Mouse (Mus musculus) large intestine, adult 2 months (tissue): ENCODE results near the gene Gtf2h3. TPM values are rescaled to one million over a fixed set of nuclear protein-coding genes. Genes with fewer than 3 reads are reported as not detected.
A peak's percentile ranks its signal among the peaks of the same experiment; 100 is the strongest.
"Not testable (repeated sequence)": the region's sequence is repeated elsewhere in the genome, so short reads cannot be mapped to it uniquely, and the experiment has no call there.

Source experiments
- DNase-seq: peaks from one replicate; pipeline ENCODE4 v3.0.0-alpha.2; 2012; ENCODE audit warnings: low read depth, low spot score
- WGBS: fragments of 180-500 bp; shearing (Covaris S2); methylation state at CpG from one replicate; pipeline ENCODE4 v1.1.7; 2018; 5-methylcytosine and 5-hydroxymethylcytosine counted together
- polyA plus RNA-seq: library from polyadenylated mRNA; depleted of rRNA; stranded (reverse); fragments of >200 nt; gene quantifications from 2 replicates; pipeline ENCODE4 v1.2.3, GENCODE M21; 2012; rRNA removed

The Gtf2h3 gene
- polyA plus RNA-seq: 38.3 and 40.0 TPM in 2 replicates

DNA sequence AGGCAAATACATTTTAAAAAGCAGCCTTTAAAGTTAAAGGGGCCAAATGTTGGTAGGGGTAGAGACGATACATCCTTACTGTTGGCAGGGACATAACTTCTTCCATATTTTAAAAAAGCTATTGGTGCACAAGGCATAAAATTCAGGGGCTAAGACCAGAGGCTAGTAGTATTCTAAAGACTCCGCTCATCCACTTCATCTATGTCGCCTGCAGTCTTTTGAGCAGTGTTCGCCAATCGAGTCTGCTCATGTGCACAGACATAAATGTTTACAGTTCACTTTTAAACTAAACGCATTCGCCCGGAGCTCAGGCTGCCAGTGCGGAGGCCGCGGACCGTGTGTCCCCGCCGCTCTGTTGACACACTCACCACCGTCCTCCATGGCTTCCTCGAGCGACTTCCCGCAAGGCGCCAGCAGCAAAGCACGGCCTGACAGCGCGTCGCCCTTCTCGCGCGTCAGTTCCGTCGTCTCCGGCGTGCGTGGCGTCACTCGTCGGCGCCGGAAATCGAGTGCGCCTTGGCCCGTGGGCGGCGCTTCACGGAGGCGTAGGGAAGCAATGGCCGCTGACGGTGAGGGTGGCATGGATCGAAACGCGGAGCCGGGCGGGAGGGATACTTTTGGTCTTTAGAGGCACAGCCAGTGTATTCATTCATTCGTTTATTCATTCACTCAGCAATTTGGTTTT lies at the start of gene Gtf2h3, which contains the start of gene Eif2b1:
TSS of gene Gtf2h3 (plus strand) at position 508 of the 685 bp plus-strand sequence.
TSS of gene Eif2b1 (minus strand) at position 499 of the 685 bp plus-strand sequence.
- DNase-seq: peak; percentile 80
- WGBS: 1% methylated on average over 51 of the region's 51 CpGs

GRCm38 (mm10) chr5:124529191-124529651 lies 49.7 kb upstream of the Gtf2h3 start:
- 56% methylated on average over 8 of the region's 8 CpGs for WGBS
- DNase-seq: no peak

DNA sequence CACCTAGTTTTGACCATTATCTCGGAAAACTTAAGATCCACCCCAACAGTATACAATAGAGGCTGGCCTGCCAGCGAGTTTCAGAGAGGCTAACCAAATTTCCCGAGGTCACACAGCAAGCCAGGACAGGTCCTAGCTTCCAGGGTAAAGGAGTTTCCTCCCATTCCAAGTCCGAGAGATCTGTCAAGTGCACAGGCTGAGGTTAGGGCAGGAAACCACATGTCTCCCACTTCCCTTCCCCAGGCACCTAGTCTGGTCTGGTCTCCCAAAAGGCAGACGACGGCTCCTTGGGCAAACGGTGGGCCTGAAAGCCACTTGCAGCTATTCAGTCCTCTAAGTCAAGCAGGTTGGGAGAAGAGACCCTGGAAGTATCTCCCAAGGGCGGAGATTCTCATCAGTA lies 49.2 kb upstream of the Gtf2h3 start:
- no peak for DNase-seq
- 62% methylated on average over 8 of the region's 8 CpGs for WGBS

DNA sequence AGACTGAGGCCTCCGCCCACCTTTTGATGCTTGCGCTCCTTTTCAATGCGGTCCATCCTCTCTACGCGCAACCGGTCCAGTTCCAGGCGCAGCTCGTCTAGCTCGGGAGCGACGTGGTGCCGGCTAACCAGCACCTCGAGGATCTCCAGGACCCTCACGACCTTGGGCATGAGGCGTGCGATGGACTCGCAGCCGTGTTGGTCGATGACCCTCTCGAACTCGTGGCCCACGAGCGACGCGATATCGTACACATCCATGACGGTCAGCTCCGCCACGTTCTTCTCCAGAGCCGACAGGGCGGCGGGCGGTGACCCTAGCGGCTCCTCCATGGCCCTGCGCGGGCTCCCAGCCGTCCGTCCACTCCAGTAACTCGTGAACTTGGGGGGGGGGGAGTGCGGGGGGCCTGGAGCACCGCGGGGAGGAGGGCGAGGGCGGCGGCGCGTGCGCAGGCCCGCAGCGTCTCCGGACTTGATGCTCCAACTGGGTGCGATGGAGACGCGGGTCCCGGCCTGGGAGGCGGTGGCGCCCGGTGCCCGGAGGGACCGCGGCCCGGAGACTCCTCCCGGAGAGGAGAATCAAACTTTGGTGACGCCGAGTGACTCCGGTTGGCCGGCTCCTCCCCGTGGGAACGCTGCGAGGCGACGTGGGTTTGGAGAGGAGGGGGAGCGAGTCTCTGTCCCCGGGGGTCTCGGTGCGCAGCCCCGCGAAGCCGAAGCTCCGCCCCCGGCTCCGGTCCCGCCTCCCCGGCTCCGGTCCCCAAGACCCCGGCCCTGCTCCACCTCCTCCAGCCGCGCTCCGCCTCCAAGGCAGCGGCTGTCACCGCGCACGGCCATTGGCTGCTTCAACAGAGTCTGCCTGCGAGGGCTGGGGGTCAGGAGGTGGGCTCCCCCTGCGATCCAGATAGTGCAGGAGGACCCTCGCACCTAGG lies 48.0 kb upstream of the Gtf2h3 start, which contains the start of gene Rilpl1:
TSS of gene Rilpl1 (minus strand) at position 737 of the 928 bp plus-strand sequence.
- DNase-seq: no peak
- 2% methylated on average over 94 of the region's 96 CpGs for WGBS

DNA sequence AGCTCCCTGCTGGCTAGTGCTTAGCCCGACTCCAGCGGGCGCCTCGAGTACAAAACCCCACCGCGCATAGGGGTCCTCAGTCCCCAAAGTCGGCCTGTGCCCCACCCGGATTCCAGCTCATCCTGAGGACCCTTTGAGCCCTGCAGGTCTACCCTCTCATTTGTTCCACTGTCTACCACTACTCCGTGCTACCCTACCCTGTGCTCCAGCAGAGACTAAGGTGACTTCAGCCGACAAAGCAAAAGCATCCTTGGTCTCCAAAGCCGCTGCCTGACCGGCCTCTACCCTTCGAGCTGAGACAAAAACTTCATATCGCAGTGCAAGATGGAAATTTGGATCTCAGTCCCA lies 47.4 kb upstream of the Gtf2h3 start:
- no peak for DNase-seq
- WGBS: 20% methylated on average over 14 of the region's 14 CpGs

- no peak for DNase-seq
- 57% methylated on average over 7 of the region's 7 CpGs for WGBS
Measured at GRCm38 (mm10) chr5:124532451-124532850, 46.5 kb upstream of the Gtf2h3 start.

- DNase-seq: no peak
- 65% methylated on average over 5 of the region's 5 CpGs for WGBS
Measured at GRCm38 (mm10) chr5:124535016-124535415, 43.9 kb upstream of the Gtf2h3 start.

DNA sequence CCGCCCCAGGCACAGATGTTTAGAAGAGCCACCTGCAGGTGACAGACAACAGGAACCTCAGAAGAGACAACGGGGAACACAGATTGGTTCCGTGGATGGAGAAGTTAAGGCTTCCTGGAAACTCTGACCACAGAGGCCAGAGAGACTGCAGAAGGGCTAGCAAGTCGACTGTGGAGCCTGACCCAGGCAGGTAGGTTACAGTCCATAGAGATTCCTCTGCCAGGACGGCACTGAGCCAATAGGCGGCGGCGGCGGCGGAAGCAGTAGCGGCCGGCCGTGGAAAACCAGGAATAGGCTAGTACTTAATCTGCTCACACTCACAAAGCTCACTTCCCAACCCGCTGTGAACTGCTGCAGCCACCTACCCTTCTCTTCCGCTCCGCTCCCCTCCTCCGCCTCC lies 42.2 kb upstream of the Gtf2h3 start:
- 7% methylated on average over 17 of the region's 17 CpGs for WGBS
- no peak for DNase-seq

- DNase-seq: no peak
- 75% methylated on average over 16 of the region's 16 CpGs for WGBS
Measured at GRCm38 (mm10) chr5:124538813-124539792, 39.8 kb upstream of the Gtf2h3 start.

GRCm38 (mm10) chr5:124539905-124540304 lies 39.0 kb upstream of the Gtf2h3 start:
- no peak for DNase-seq
- 73% methylated on average over 4 of the region's 4 CpGs for WGBS

DNA sequence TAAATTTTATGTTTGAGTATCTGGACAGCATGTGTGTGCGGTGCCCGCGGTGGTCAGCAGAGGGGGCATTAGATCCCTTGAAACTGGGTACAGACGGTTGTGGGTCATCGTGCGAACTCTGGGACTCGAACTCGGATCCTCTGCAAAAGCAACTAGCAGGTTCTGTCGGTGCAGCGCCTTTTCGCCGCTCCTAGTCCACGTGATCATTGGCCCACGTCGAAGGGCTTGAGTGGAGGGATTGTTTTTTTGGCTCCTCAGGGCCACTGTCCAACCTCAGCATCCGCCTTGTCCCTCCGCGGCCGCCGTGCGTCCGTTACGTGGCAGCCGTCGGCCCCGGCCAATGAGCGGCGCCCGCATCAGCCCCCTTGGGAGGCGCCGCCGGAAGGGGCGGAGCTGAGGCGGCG lies 38.6 kb upstream of the Gtf2h3 start, which contains the start of gene Tmed2:
TSS of gene Tmed2 (plus strand) at position 313 of the 404 bp plus-strand sequence.
- peak; percentile 79 for DNase-seq
- under 1% methylated on average over 35 of the region's 35 CpGs for WGBS

DNA sequence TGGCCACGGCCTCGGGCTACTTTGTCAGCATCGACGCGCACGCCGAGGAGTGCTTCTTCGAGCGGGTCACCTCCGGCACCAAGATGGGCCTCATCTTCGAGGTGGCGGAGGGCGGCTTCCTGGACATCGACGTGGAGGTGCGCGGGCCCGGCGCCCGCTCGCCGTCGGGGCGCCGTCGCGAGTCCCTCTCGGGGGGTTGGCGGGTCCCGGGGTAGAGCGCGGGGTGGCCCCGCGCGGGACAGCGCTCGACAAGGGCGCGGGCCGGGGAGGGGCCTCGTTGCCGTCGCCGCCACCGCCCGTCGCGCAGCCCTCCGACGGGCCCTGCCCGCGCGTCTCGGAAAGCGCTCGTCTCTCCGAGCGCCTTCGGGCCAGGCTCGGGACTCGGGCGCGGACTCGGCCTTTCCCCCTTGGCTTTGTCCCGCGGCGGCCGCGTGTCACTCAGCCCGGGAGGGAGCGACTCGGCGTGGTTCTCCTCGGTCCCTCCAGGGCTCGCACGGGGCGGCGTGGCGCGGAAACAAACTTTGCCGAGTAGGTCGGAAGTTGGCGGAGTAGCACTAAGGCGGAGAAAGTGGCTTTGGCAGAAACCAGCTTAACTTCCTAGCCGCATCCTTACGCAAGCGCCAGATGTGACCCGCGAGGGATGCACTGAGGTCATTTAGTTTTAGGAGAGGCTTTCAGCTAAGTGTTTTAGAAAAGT lies 37.9 kb upstream of the Gtf2h3 start:
- WGBS: under 1% methylated on average over 80 of the region's 89 CpGs

DNA sequence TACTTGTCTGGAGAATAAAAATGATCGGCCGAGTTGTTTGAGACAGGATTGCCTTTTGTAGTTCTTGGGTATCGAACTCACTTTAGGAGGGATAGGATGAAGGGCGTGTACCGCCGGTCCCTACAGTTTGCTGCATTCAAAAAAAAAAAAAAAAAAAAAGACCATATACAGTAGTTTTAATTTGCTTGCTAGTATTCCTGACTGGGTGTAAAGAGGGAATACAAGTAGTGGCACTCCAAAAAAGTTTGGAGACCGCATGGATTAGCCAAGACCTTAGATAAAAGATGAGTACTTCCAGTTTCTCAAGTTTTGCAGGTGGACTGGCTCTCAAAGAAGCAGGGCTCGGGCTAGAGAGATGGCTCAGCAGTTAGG lies 37.4 kb upstream of the Gtf2h3 start:
- WGBS: 4% methylated on average over 8 of the region's 8 CpGs
- no peak for DNase-seq

More for the DNA sequence above, 37.9 kb upstream of the Gtf2h3 start:
- DNase-seq: no peak

DNA sequence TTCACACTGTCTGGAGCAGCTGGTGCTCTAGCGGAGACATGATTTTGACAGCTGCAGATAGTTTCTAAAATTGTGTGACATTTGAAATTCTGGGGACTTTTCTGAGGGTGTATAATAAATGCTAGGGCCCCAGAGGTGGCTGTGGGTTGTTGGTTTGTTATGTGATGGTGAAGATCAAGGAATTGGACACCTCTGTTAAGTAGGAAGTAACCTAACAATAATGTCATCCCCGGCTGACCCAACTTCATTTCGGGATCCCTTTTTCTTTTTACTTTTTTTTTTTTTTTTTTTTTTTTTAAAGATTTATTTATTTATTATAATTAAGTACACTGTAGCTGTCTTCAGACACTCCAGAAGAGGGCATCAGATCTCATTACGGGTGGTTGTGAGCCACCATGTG lies 28.2 kb upstream of the Gtf2h3 start:
- whole genome bisulfite sequencing: 77% methylated on average over 4 of the region's 4 CpGs
- not testable (repeated sequence) for DNase-seq

GRCm38 (mm10) chr5:124551349-124552093 lies 27.4 kb upstream of the Gtf2h3 start:
- WGBS: 27% methylated on average over 5 of the region's 5 CpGs
- DNase-seq: not testable (repeated sequence)

GRCm38 (mm10) chr5:124552094-124552472 lies 26.9 kb upstream of the Gtf2h3 start:
- WGBS: 3% methylated on average over 9 of the region's 9 CpGs
- no peak for DNase-seq

- DNase-seq: peak; percentile 81
- under 1% methylated on average over 66 of the region's 66 CpGs for WGBS
Measured at GRCm38 (mm10) chr5:124552558-124553307, 26.2 kb upstream of the Gtf2h3 start, which contains the start of gene Ddx55. Gene Ddx55 (plus strand): TSS chr5:124552864.
